Mouse (Mus musculus): ENCODE data around the gene St6galnac1.
"Not testable (repeated sequence)": the region's sequence is repeated elsewhere in the genome, so short reads cannot be mapped to it uniquely, and the experiment has no call there.

Gene St6galnac1

GRCm38 (mm10) chr11:116731060-116731580 is 44.2 kb downstream of the St6galnac1 start:
- intact Hi-C loops (cut with DNase I) = not testable (repeated sequence)

- intact Hi-C loops (cut with DNase I) = no loop called here
These were observed 45.9 kb downstream of the St6galnac1 start for GRCm38 (mm10) chr11:116729276-116730008.

- intact Hi-C loops (cut with DNase I) = no loop called here
These were observed 49.2 kb downstream of the St6galnac1 start for GRCm38 (mm10) chr11:116726156-116726555.

- intact Hi-C loops (cut with DNase I) = no loop called here
These were observed 50.0 kb downstream of the St6galnac1 start for GRCm38 (mm10) chr11:116725031-116725948.

- intact Hi-C loops (cut with DNase I) = no loop called here
These were observed 52.2 kb downstream of the St6galnac1 start for GRCm38 (mm10) chr11:116723064-116723463.

GRCm38 (mm10) chr11:116721548-116722271 is 53.6 kb downstream of the St6galnac1 start:
- intact Hi-C loops (cut with DNase I) = no loop called here

GRCm38 (mm10) chr11:116720319-116720865 is 54.9 kb downstream of the St6galnac1 start:
- intact Hi-C loops (cut with DNase I) = no loop called here
